In the genomic region with DNA sequence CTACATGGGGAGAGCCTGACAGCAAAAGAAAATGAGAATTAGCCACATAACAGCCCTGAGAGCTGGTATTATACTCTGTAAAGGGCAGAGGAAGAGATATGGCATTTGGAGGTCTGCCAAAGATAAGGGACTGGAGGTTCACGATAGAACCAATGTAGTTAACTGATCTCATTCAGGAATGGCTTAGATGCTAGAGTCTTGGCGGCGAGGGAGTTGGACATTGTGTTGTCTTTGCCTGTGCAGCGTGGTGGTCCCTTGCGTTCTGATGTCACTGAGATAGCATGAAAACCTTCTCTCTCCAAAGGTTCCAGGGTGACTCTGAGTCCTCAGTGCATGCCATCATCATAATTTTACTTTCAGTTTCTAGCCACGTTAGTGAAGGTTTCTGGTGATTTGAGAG, we compare ENCODE assay signal across 11 mouse cellular contexts.
DNase-seq lines count a peak whose midpoint lies in the region; ATAC-seq and TF ChIP-seq lines count a peak whose summit lies in the region.
"Had no signal": no experiment of that assay in that cellular context is flagged by ENCODE, and none has a peak within 500 bp of the region (broad histone marks: within the 10 kb centered on the region; RNA-seq: fewer than 3 reads in every experiment).

No protein-coding gene starts in this region.

- no peak for TF ChIP-seq POLR2A in lung, adult 2 months (IDR thresholded peaks at IDR 0.05; ENCODE audit: borderline replicate concordance, extremely low read depth, low read depth, low read length)
- TF ChIP-seq POLR2A in limb, embryonic 14.5 days (IDR thresholded peaks at IDR 0.05; ENCODE audit: borderline replicate concordance, extremely low read depth, insufficient read depth, insufficient read length): no peak
- TF ChIP-seq POLR2A in small intestine, adult 2 months (IDR thresholded peaks at IDR 0.05; ENCODE audit: low read depth, low read length): no peak

- peak overlapping the region; percentile 2; the same call in 1 of the 2 replicates for H3K27ac ChIP-seq in embryonic facial prominence, embryonic 12.5 days
- no peak overlapping the region for H3K27ac ChIP-seq in embryonic facial prominence, embryonic 10.5 days (replicated peaks)
- H3K27ac ChIP-seq in limb, embryonic 14.5 days (replicated peaks; ENCODE audit: low read depth, low read length): 0 out of 2 replicates have a peak overlapping the region, but pooled peaks have one; percentile 29
- H3K27ac ChIP-seq in small intestine, adult 2 months (ENCODE audit: insufficient read depth, low read depth, low read length): no peak overlapping the region
- H3K27ac ChIP-seq in midbrain, embryonic 11.5 days (ENCODE audit: low read depth, low read length): no peak overlapping the region
- H3K27ac ChIP-seq: hindbrain, embryonic 12.5 days; stomach, embryonic 15.5 days had no signal

- 76% methylated on average over 6 of the region's 6 CpGs for WGBS in embryonic facial prominence, embryonic 12.5 days
- WGBS in embryonic facial prominence, embryonic 10.5 days: 86% methylated on average over 6 of the region's 6 CpGs
- 27% methylated on average over 6 of the region's 6 CpGs for WGBS in lung, adult 2 months
- 82% methylated on average over 6 of the region's 6 CpGs for WGBS in limb, embryonic 14.5 days
- 12% methylated on average over 6 of the region's 6 CpGs for WGBS in small intestine, adult 2 months
- 93% methylated on average over 6 of the region's 6 CpGs for WGBS in midbrain, embryonic 11.5 days

- no peak overlapping the region for H3K4me3 ChIP-seq in embryonic facial prominence, embryonic 12.5 days
- H3K4me3 ChIP-seq in embryonic facial prominence, embryonic 10.5 days: no peak overlapping the region
- H3K4me3 ChIP-seq in lung, adult 2 months (replicated peaks; ENCODE audit: extremely low read depth, low read depth, low read length): peak overlapping the region; percentile 62
- H3K4me3 ChIP-seq in limb, embryonic 14.5 days (replicated peaks; ENCODE audit: low read length): no peak overlapping the region
- peak overlapping the region; percentile 56 for H3K4me3 ChIP-seq in small intestine, adult 2 months (ENCODE audit: low read depth, low read length)
- H3K4me3 ChIP-seq in midbrain, embryonic 11.5 days (ENCODE audit: low read depth, low read length): no peak overlapping the region
- H3K4me3 ChIP-seq: hindbrain, embryonic 12.5 days; stomach, embryonic 15.5 days had no signal

- H3K9ac ChIP-seq in embryonic facial prominence, embryonic 12.5 days: no peak overlapping the region
- H3K9ac ChIP-seq in limb, embryonic 14.5 days (ENCODE audit: low read depth, low read length, severe bottlenecking): no peak overlapping the region
- no peak overlapping the region for H3K9ac ChIP-seq in midbrain, embryonic 11.5 days (ENCODE audit: low read length)
- H3K9ac ChIP-seq: hindbrain, embryonic 12.5 days; stomach, embryonic 15.5 days had no signal

- no peak for ATAC-seq in embryonic facial prominence, embryonic 12.5 days (ENCODE audit: insufficient number of reproducible peaks, insufficient read depth, low FRiP score, low TSS enrichment)
- ATAC-seq in limb, embryonic 14.5 days (ENCODE audit: low FRiP score, low read depth): no peak
- no peak for ATAC-seq in midbrain, embryonic 11.5 days (ENCODE audit: low FRiP score)

- no peak overlapping the region for H3K4me2 ChIP-seq in embryonic facial prominence, embryonic 12.5 days (replicated peaks)
- H3K4me2 ChIP-seq in limb, embryonic 14.5 days (replicated peaks; ENCODE audit: low read depth, low read length, severe bottlenecking): no peak overlapping the region
- H3K4me2 ChIP-seq in midbrain, embryonic 11.5 days: no peak overlapping the region
- H3K4me2 ChIP-seq: hindbrain, embryonic 12.5 days; stomach, embryonic 15.5 days had no signal

- H3K27me3 ChIP-seq in embryonic facial prominence, embryonic 12.5 days: no peaks in the 10 kb centered on the region
- H3K27me3 ChIP-seq in embryonic facial prominence, embryonic 10.5 days (replicated peaks; ENCODE audit: low read depth, poor library complexity, severe bottlenecking): 0 out of 2 replicates have a peak, but pooled peaks cover 7% of the 10 kb centered on the region
- no peaks in the 10 kb centered on the region for H3K27me3 ChIP-seq in limb, embryonic 14.5 days (ENCODE audit: control insufficient read depth, insufficient read depth, low read length)
- no peaks in the 10 kb centered on the region for H3K27me3 ChIP-seq in small intestine, adult 2 months (ENCODE audit: control insufficient read depth, insufficient read depth, low read length)
- no peaks in the 10 kb centered on the region for H3K27me3 ChIP-seq in midbrain, embryonic 11.5 days (ENCODE audit: control insufficient read depth, insufficient read depth, low read length)
- H3K27me3 ChIP-seq: hindbrain, embryonic 12.5 days; stomach, embryonic 15.5 days had no signal

- DNase-seq in embryonic facial prominence, embryonic 10.5 days (ENCODE audit: low spot score): no peak
- no peak for DNase-seq in lung, adult 2 months
- no peak for DNase-seq in lung, adult 18-20 months
- DNase-seq in limb, embryonic 14.5 days (ENCODE audit: low spot score): no peak
- no peak for DNase-seq in midbrain, embryonic 11.5 days (ENCODE audit: low spot score, missing footprints)
- no peak for DNase-seq in cerebellum, adult 9-10 months
- DNase-seq: lung, postnatal 10 days had no signal

- TF ChIP-seq CTCF in lung, adult 2 months (IDR thresholded peaks at IDR 0.05; ENCODE audit: insufficient read depth, low read length): no peak
- no peak for TF ChIP-seq CTCF in small intestine, adult 2 months (IDR thresholded peaks at IDR 0.05; ENCODE audit: extremely low read depth, insufficient read length, insufficient replicate concordance, low read depth, low read length)

- no peaks in the 10 kb centered on the region for H3K36me3 ChIP-seq in embryonic facial prominence, embryonic 12.5 days
- H3K36me3 ChIP-seq in embryonic facial prominence, embryonic 10.5 days (replicated peaks): no peaks in the 10 kb centered on the region
- H3K36me3 ChIP-seq in limb, embryonic 14.5 days (ENCODE audit: control insufficient read depth, insufficient read depth, low read length): no peaks in the 10 kb centered on the region
- H3K36me3 ChIP-seq in small intestine, adult 2 months (ENCODE audit: control insufficient read depth, insufficient read depth, low read length): no peaks in the 10 kb centered on the region
- H3K36me3 ChIP-seq in midbrain, embryonic 11.5 days (ENCODE audit: control insufficient read depth, insufficient read depth, low read length): no peaks in the 10 kb centered on the region
- H3K36me3 ChIP-seq: hindbrain, embryonic 12.5 days; stomach, embryonic 15.5 days had no signal

- H3K4me1 ChIP-seq in embryonic facial prominence, embryonic 12.5 days: peaks cover 16% of the 10 kb centered on the region
- H3K4me1 ChIP-seq in embryonic facial prominence, embryonic 10.5 days: peaks cover 33% of the 10 kb centered on the region
- peaks cover 4% of the 10 kb centered on the region; the same call in 1 of the 2 replicates for H3K4me1 ChIP-seq in lung, adult 2 months (ENCODE audit: control insufficient read depth, insufficient read depth, low read length)
- peaks cover 24% of the 10 kb centered on the region for H3K4me1 ChIP-seq in limb, embryonic 14.5 days (ENCODE audit: control insufficient read depth, insufficient read depth, low read length)
- peaks cover 2% of the 10 kb centered on the region; the same call in 1 of the 2 replicates for H3K4me1 ChIP-seq in small intestine, adult 2 months (ENCODE audit: control insufficient read depth, insufficient read depth, insufficient read length, low read length)
- peaks cover 6% of the 10 kb centered on the region for H3K4me1 ChIP-seq in midbrain, embryonic 11.5 days (ENCODE audit: control insufficient read depth, insufficient read depth, low read length)

- no peaks in the 10 kb centered on the region for H3K9me3 ChIP-seq in embryonic facial prominence, embryonic 12.5 days
- H3K9me3 ChIP-seq in embryonic facial prominence, embryonic 10.5 days: no peaks in the 10 kb centered on the region
- H3K9me3 ChIP-seq in limb, embryonic 14.5 days (ENCODE audit: control insufficient read depth, low read length): no peaks in the 10 kb centered on the region
- no peaks in the 10 kb centered on the region for H3K9me3 ChIP-seq in midbrain, embryonic 11.5 days (ENCODE audit: control insufficient read depth, low read length)
- H3K9me3 ChIP-seq: hindbrain, embryonic 12.5 days; stomach, embryonic 15.5 days had no signal

Comparison
In these comparisons a context has a peak if more than half of its experiments do, and no peak if none do; other contexts are left out.
1. H3K27ac ChIP-seq: peak in embryonic facial prominence, embryonic 12.5 days (single experiment) and limb, embryonic 14.5 days (single experiment); none in embryonic facial prominence, embryonic 10.5 days (single experiment), small intestine, adult 2 months (single experiment) and midbrain, embryonic 11.5 days (single experiment).
2. H3K4me3 ChIP-seq: peak in lung, adult 2 months (single experiment) and small intestine, adult 2 months (single experiment); none in embryonic facial prominence, embryonic 12.5 days (single experiment), embryonic facial prominence, embryonic 10.5 days (single experiment), limb, embryonic 14.5 days (single experiment) and midbrain, embryonic 11.5 days (single experiment).